Mouse (Mus musculus): Measurements from ENCODE around the gene Cftr. TPM values are rescaled to one million over a fixed set of nuclear protein-coding genes. Genes with fewer than 3 reads are reported as not detected.

Cftr gene
- polyA plus RNA-seq, 1 experiment from 2014 or later: 0.70 TPM

- WGBS: 77% methylated on average over 3 of the region's 3 CpGs
- Histone ChIP-seq H3K36me3 (ENCODE audit: control insufficient read depth, insufficient read depth, low read length) (no peaks in the 10 kb centered on the region), H3K4me1 (ENCODE audit: control insufficient read depth, insufficient read depth, low read length) (no peaks in the 10 kb centered on the region), H3K4me3 (ENCODE audit: low read depth, low read length) (no peak overlapping the region), H3K27me3 (replicated peaks; ENCODE audit: control insufficient read depth, insufficient read depth, low read length) (no peaks in the 10 kb centered on the region), H3K27ac (replicated peaks; ENCODE audit: low read depth, low read length) (no peak overlapping the region), H3K9me3 (ENCODE audit: control insufficient read depth, low read length) (no peaks in the 10 kb centered on the region), H3K9ac (ENCODE audit: low read depth, low read length) (no peak overlapping the region), H3K4me2 (ENCODE audit: low read depth, low read length) (no peak overlapping the region)
- no peak for ATAC-seq (ENCODE audit: low read depth)
- DNase-seq (ENCODE audit: low spot score): no peak
Observed at GRCm38 (mm10) chr6:18180665-18181064, 10.2 kb downstream of the Cftr start.

- Histone ChIP-seq H3K9me3 (ENCODE audit: control insufficient read depth, low read length) (no peaks in the 10 kb centered on the region), H3K27ac (replicated peaks; ENCODE audit: low read depth, low read length) (no peak overlapping the region), H3K4me3 (ENCODE audit: low read depth, low read length) (no peak overlapping the region), H3K9ac (ENCODE audit: low read depth, low read length) (no peak overlapping the region), H3K36me3 (ENCODE audit: control insufficient read depth, insufficient read depth, low read length) (no peaks in the 10 kb centered on the region), H3K27me3 (replicated peaks; ENCODE audit: control insufficient read depth, insufficient read depth, low read length) (no peaks in the 10 kb centered on the region), H3K4me1 (ENCODE audit: control insufficient read depth, insufficient read depth, low read length) (no peaks in the 10 kb centered on the region), H3K4me2 (ENCODE audit: low read depth, low read length) (no peak overlapping the region)
- no peak for ATAC-seq (ENCODE audit: low read depth)
- no peak for DNase-seq (ENCODE audit: low spot score)
Observed at GRCm38 (mm10) chr6:18182903-18183302, 12.4 kb downstream of the Cftr start.

GRCm38 (mm10) chr6:18220691-18221090 lies 50.2 kb downstream of the Cftr start:
- Histone ChIP-seq H3K9me3 (ENCODE audit: control insufficient read depth, low read length) (no peaks in the 10 kb centered on the region), H3K27me3 (replicated peaks; ENCODE audit: control insufficient read depth, insufficient read depth, low read length) (no peaks in the 10 kb centered on the region), H3K27ac (replicated peaks; ENCODE audit: low read depth, low read length) (no peak overlapping the region), H3K4me3 (ENCODE audit: low read depth, low read length) (no peak overlapping the region), H3K4me2 (ENCODE audit: low read depth, low read length) (no peak overlapping the region), H3K4me1 (ENCODE audit: control insufficient read depth, insufficient read depth, low read length) (no peaks in the 10 kb centered on the region), H3K36me3 (ENCODE audit: control insufficient read depth, insufficient read depth, low read length) (no peaks in the 10 kb centered on the region), H3K9ac (ENCODE audit: low read depth, low read length) (no peak overlapping the region)
- DNase-seq (ENCODE audit: low spot score) (no peak), ATAC-seq (ENCODE audit: low read depth) (no peak)
- 55% methylated on average over 1 of the region's 1 CpGs for WGBS

GRCm38 (mm10) chr6:18223206-18223605 lies 52.7 kb downstream of the Cftr start:
- Histone ChIP-seq H3K4me1 (ENCODE audit: control insufficient read depth, insufficient read depth, low read length) (no peaks in the 10 kb centered on the region), H3K4me2 (ENCODE audit: low read depth, low read length) (no peak overlapping the region), H3K27me3 (replicated peaks; ENCODE audit: control insufficient read depth, insufficient read depth, low read length) (no peaks in the 10 kb centered on the region), H3K9me3 (ENCODE audit: control insufficient read depth, low read length) (no peaks in the 10 kb centered on the region), H3K27ac (replicated peaks; ENCODE audit: low read depth, low read length) (no peak overlapping the region), H3K9ac (ENCODE audit: low read depth, low read length) (no peak overlapping the region), H3K36me3 (ENCODE audit: control insufficient read depth, insufficient read depth, low read length) (no peaks in the 10 kb centered on the region), H3K4me3 (ENCODE audit: low read depth, low read length) (no peak overlapping the region)
- 94% methylated on average over 4 of the region's 4 CpGs for WGBS
- ATAC-seq (ENCODE audit: low read depth) (no peak), DNase-seq (ENCODE audit: low spot score) (no peak)

- no peak overlapping the region for H3K9ac ChIP-seq (ENCODE audit: low read depth, low read length)
- no peak overlapping the region for H3K4me3 ChIP-seq (ENCODE audit: low read depth, low read length)
- H3K36me3 ChIP-seq (ENCODE audit: control insufficient read depth, insufficient read depth, low read length): no peaks in the 10 kb centered on the region
- H3K4me1 ChIP-seq (ENCODE audit: control insufficient read depth, insufficient read depth, low read length): no peaks in the 10 kb centered on the region
- no peaks in the 10 kb centered on the region for H3K27me3 ChIP-seq (replicated peaks; ENCODE audit: control insufficient read depth, insufficient read depth, low read length)
- H3K9me3 ChIP-seq (ENCODE audit: control insufficient read depth, low read length): no peaks in the 10 kb centered on the region
- no peak overlapping the region for H3K27ac ChIP-seq (replicated peaks; ENCODE audit: low read depth, low read length)
- WGBS: 9% methylated on average over 3 of the region's 3 CpGs
- DNase-seq (ENCODE audit: low spot score) (no peak), ATAC-seq (ENCODE audit: low read depth) (no peak)
- H3K4me2 ChIP-seq (ENCODE audit: low read depth, low read length): no peak overlapping the region
Observed at GRCm38 (mm10) chr6:18225157-18225556, 54.7 kb downstream of the Cftr start.

- 59% methylated on average over 1 of the region's 1 CpGs for WGBS
- Histone ChIP-seq H3K27ac (replicated peaks; ENCODE audit: low read depth, low read length) (no peak overlapping the region), H3K4me3 (ENCODE audit: low read depth, low read length) (no peak overlapping the region), H3K9ac (ENCODE audit: low read depth, low read length) (no peak overlapping the region), H3K36me3 (ENCODE audit: control insufficient read depth, insufficient read depth, low read length) (no peaks in the 10 kb centered on the region), H3K4me2 (ENCODE audit: low read depth, low read length) (no peak overlapping the region), H3K4me1 (ENCODE audit: control insufficient read depth, insufficient read depth, low read length) (no peaks in the 10 kb centered on the region), H3K9me3 (ENCODE audit: control insufficient read depth, low read length) (no peaks in the 10 kb centered on the region), H3K27me3 (replicated peaks; ENCODE audit: control insufficient read depth, insufficient read depth, low read length) (no peaks in the 10 kb centered on the region)
- DNase-seq (ENCODE audit: low spot score) (peak; percentile 10), ATAC-seq (ENCODE audit: low read depth) (no peak)
Observed at GRCm38 (mm10) chr6:18246495-18246894, 76.0 kb downstream of the Cftr start.

GRCm38 (mm10) chr6:18247891-18248463 lies 77.5 kb downstream of the Cftr start:
- no peaks in the 10 kb centered on the region for H3K9me3 ChIP-seq (ENCODE audit: control insufficient read depth, low read length)
- H3K27me3 ChIP-seq (replicated peaks; ENCODE audit: control insufficient read depth, insufficient read depth, low read length): no peaks in the 10 kb centered on the region
- no peaks in the 10 kb centered on the region for H3K36me3 ChIP-seq (ENCODE audit: control insufficient read depth, insufficient read depth, low read length)
- DNase-seq (ENCODE audit: low spot score): no peak
- no peak overlapping the region for H3K4me2 ChIP-seq (ENCODE audit: low read depth, low read length)
- H3K4me3 ChIP-seq (ENCODE audit: low read depth, low read length): no peak overlapping the region
- no peak overlapping the region for H3K27ac ChIP-seq (replicated peaks; ENCODE audit: low read depth, low read length)
- ATAC-seq (ENCODE audit: low read depth): no peak
- no peak overlapping the region for H3K9ac ChIP-seq (ENCODE audit: low read depth, low read length)
- 69% methylated on average over 2 of the region's 2 CpGs for WGBS
- H3K4me1 ChIP-seq (ENCODE audit: control insufficient read depth, insufficient read depth, low read length): no peaks in the 10 kb centered on the region

GRCm38 (mm10) chr6:18248464-18248863 lies 78.0 kb downstream of the Cftr start:
- H3K9me3 ChIP-seq (ENCODE audit: control insufficient read depth, low read length): no peaks in the 10 kb centered on the region
- no peak for ATAC-seq (ENCODE audit: low read depth)
- no peaks in the 10 kb centered on the region for H3K4me1 ChIP-seq (ENCODE audit: control insufficient read depth, insufficient read depth, low read length)
- no peaks in the 10 kb centered on the region for H3K36me3 ChIP-seq (ENCODE audit: control insufficient read depth, insufficient read depth, low read length)
- no peaks in the 10 kb centered on the region for H3K27me3 ChIP-seq (replicated peaks; ENCODE audit: control insufficient read depth, insufficient read depth, low read length)
- H3K4me2 ChIP-seq (ENCODE audit: low read depth, low read length): no peak overlapping the region
- H3K27ac ChIP-seq (replicated peaks; ENCODE audit: low read depth, low read length): no peak overlapping the region
- no peak overlapping the region for H3K4me3 ChIP-seq (ENCODE audit: low read depth, low read length)
- WGBS: 51% methylated on average over 4 of the region's 4 CpGs
- DNase-seq (ENCODE audit: low spot score): no peak
- no peak overlapping the region for H3K9ac ChIP-seq (ENCODE audit: low read depth, low read length)

GRCm38 (mm10) chr6:18254586-18254985 lies 84.1 kb downstream of the Cftr start:
- no peaks in the 10 kb centered on the region for H3K27me3 ChIP-seq (replicated peaks; ENCODE audit: control insufficient read depth, insufficient read depth, low read length)
- no peaks in the 10 kb centered on the region for H3K9me3 ChIP-seq (ENCODE audit: control insufficient read depth, low read length)
- H3K9ac ChIP-seq (ENCODE audit: low read depth, low read length): no peak overlapping the region
- ATAC-seq (ENCODE audit: low read depth): no peak
- no peaks in the 10 kb centered on the region for H3K4me1 ChIP-seq (ENCODE audit: control insufficient read depth, insufficient read depth, low read length)
- DNase-seq (ENCODE audit: low spot score): no peak
- no peak overlapping the region for H3K4me2 ChIP-seq (ENCODE audit: low read depth, low read length)
- no peak overlapping the region for H3K4me3 ChIP-seq (ENCODE audit: low read depth, low read length)
- no peaks in the 10 kb centered on the region for H3K36me3 ChIP-seq (ENCODE audit: control insufficient read depth, insufficient read depth, low read length)
- H3K27ac ChIP-seq (replicated peaks; ENCODE audit: low read depth, low read length): no peak overlapping the region
- WGBS: 70% methylated on average over 5 of the region's 5 CpGs
